Mouse (Mus musculus) brain, embryonic 14.5 days (tissue): Measurements from ENCODE around the gene Calr4.

Experiments
- CTCF ChIP-seq: fragments of 200-500 bp; IDR thresholded peaks from 2 replicates; pipeline ENCODE4 v1.5.1; 2012; ENCODE audit warnings: inconsistent platforms, mild to moderate bottlenecking, moderate library complexity, borderline replicate concordance; ENCODE audit not compliant: insufficient read depth, insufficient read length; ENCODE audit errors: extremely low read depth
- POLR2A ChIP-seq: fragments of 200-500 bp; IDR thresholded peaks from 2 replicates; pipeline ENCODE4 v1.6.1; 2012; ENCODE audit warnings: mild to moderate bottlenecking, inconsistent platforms, borderline replicate concordance; ENCODE audit not compliant: poor library complexity, insufficient read depth, insufficient read length, severe bottlenecking; ENCODE audit errors: extremely low read depth

GRCm38 (mm10) chr4:109299136-109299535, 64.9 kb downstream of the Calr4 start:
- no peak for TF ChIP-seq CTCF
- no peak for TF ChIP-seq POLR2A
